Mouse (Mus musculus): ENCODE data around the gene Mtg2. TPM values are rescaled to one million over a fixed set of nuclear protein-coding genes. Genes with fewer than 3 reads are reported as not detected.

The Mtg2 gene
- total RNA-seq, 2 experiments from 2014 or later, result 27.3 to 31.7 TPM

- DNase-seq, result peak in 1 of 2 experiments; percentile 42
Measured at GRCm38 (mm10) chr2:180051986-180052733, 18.2 kb upstream of the Mtg2 start.

GRCm38 (mm10) chr2:180053001-180053400 is 17.4 kb upstream of the Mtg2 start:
- no peak for DNase-seq

GRCm38 (mm10) chr2:180063338-180064131 is 6.9 kb upstream of the Mtg2 start:
- DNase-seq, result peak; percentile 39 to 42

- DNase-seq, result peak in 1 of 2 experiments; percentile 19
Measured at GRCm38 (mm10) chr2:180069770-180070480, 463 bp upstream of the Mtg2 start.

- DNase-seq, result no peak
Measured at GRCm38 (mm10) chr2:180071671-180072070, 1.3 kb downstream of the Mtg2 start.

GRCm38 (mm10) chr2:180072886-180073285 is 2.5 kb downstream of the Mtg2 start:
- no peak for DNase-seq

- DNase-seq, result no peak
Measured at GRCm38 (mm10) chr2:180077622-180078021, 7.2 kb downstream of the Mtg2 start.

- DNase-seq, result no peak
Measured at GRCm38 (mm10) chr2:180080680-180081079, 10.3 kb downstream of the Mtg2 start.

GRCm38 (mm10) chr2:180083063-180083462 is 12.7 kb downstream of the Mtg2 start:
- DNase-seq, result no peak

- DNase-seq, result no peak
Measured at GRCm38 (mm10) chr2:180084565-180084964, 14.2 kb downstream of the Mtg2 start.

- no peak for DNase-seq
Measured at GRCm38 (mm10) chr2:180085926-180086636, 15.7 kb downstream of the Mtg2 start.

GRCm38 (mm10) chr2:180086637-180087027 is 16.2 kb downstream of the Mtg2 start:
- DNase-seq, result no peak

- no peak for DNase-seq
Measured at GRCm38 (mm10) chr2:180087472-180087871, 17.1 kb downstream of the Mtg2 start.

- DNase-seq, result no peak
Measured at GRCm38 (mm10) chr2:180090285-180090684, 19.9 kb downstream of the Mtg2 start.

- DNase-seq, result no peak
Measured at GRCm38 (mm10) chr2:180095711-180096110, 25.3 kb downstream of the Mtg2 start.

- DNase-seq, result no peak
Measured at GRCm38 (mm10) chr2:180097585-180097984, 27.2 kb downstream of the Mtg2 start.

- no peak for DNase-seq
Measured at GRCm38 (mm10) chr2:180098167-180098566, 27.8 kb downstream of the Mtg2 start.

- DNase-seq, result no peak
Measured at GRCm38 (mm10) chr2:180099529-180099928, 29.1 kb downstream of the Mtg2 start.

- no peak for DNase-seq
Measured at GRCm38 (mm10) chr2:180103151-180103977, 33.0 kb downstream of the Mtg2 start.

GRCm38 (mm10) chr2:180103978-180104658 is 33.7 kb downstream of the Mtg2 start, which contains the start of gene Hrh3:
Hrh3 (minus strand) TSS chr2:180104488.
- DNase-seq, result peak; percentile 73 to 82

Data from heart, adult 18-20 months (tissue).